Mouse (Mus musculus): ENCODE measurements around the gene Dscam. TPM values are rescaled to one million over a fixed set of nuclear protein-coding genes. Genes with fewer than 3 reads are reported as not detected.

Gene Dscam
- polyA plus RNA-seq, 1 experiment from 2014 or later, result 0.63 TPM

GRCm38 (mm10) chr16:96691576-96691975 is 479.0 kb downstream of the Dscam start:
- DNase-seq (ENCODE audit: low spot score) (no peak), ATAC-seq (ENCODE audit: low read depth) (no peak)
- Histone ChIP-seq H3K9me3 (ENCODE audit: control insufficient read depth, low read length) (no peaks in the 10 kb centered on the region), H3K36me3 (ENCODE audit: control insufficient read depth, insufficient read depth, low read length) (no peaks in the 10 kb centered on the region), H3K27me3 (replicated peaks; ENCODE audit: control insufficient read depth, insufficient read depth, low read length) (no peaks in the 10 kb centered on the region), H3K27ac (replicated peaks; ENCODE audit: low read depth, low read length) (no peak overlapping the region), H3K9ac (ENCODE audit: low read depth, low read length) (no peak overlapping the region), H3K4me1 (ENCODE audit: control insufficient read depth, insufficient read depth, low read length) (no peaks in the 10 kb centered on the region), H3K4me2 (ENCODE audit: low read depth, low read length) (no peak overlapping the region), H3K4me3 (ENCODE audit: low read depth, low read length) (no peak overlapping the region)
- 84% methylated on average over 6 of the region's 6 CpGs for WGBS

GRCm38 (mm10) chr16:96690052-96690451 is 480.5 kb downstream of the Dscam start:
- no peaks in the 10 kb centered on the region for H3K36me3 ChIP-seq (ENCODE audit: control insufficient read depth, insufficient read depth, low read length)
- H3K9me3 ChIP-seq (ENCODE audit: control insufficient read depth, low read length), result no peaks in the 10 kb centered on the region
- H3K4me3 ChIP-seq (ENCODE audit: low read depth, low read length), result no peak overlapping the region
- WGBS, result 26% methylated on average over 1 of the region's 2 CpGs
- no peaks in the 10 kb centered on the region for H3K27me3 ChIP-seq (replicated peaks; ENCODE audit: control insufficient read depth, insufficient read depth, low read length)
- H3K9ac ChIP-seq (ENCODE audit: low read depth, low read length), result no peak overlapping the region
- no peak overlapping the region for H3K4me2 ChIP-seq (ENCODE audit: low read depth, low read length)
- no peaks in the 10 kb centered on the region for H3K4me1 ChIP-seq (ENCODE audit: control insufficient read depth, insufficient read depth, low read length)
- DNase-seq (ENCODE audit: low spot score) (no peak), ATAC-seq (ENCODE audit: low read depth) (no peak)
- H3K27ac ChIP-seq (replicated peaks; ENCODE audit: low read depth, low read length), result no peak overlapping the region

DNA sequence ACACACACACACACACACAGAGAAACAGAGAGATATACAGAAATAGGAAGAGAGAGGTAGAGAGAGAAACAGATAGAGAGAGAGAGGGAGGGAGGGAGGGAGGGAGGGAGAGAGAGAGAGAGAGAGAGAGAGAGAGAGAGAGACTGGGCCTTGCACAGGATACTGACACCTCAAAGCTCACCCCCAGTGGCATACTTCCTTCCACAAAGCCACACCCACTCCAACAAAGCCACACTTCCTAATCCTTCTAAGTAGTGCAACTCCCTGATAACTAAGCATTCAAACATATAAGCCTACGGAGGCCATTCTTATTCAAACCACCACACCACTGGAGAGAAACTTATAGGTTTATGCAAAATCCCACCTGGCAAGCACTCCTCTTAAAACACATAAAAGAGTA is 481.1 kb downstream of the Dscam start:
- H3K4me2 ChIP-seq (ENCODE audit: low read depth, low read length), result no peak overlapping the region
- no peaks in the 10 kb centered on the region for H3K9me3 ChIP-seq (ENCODE audit: control insufficient read depth, low read length)
- no peak overlapping the region for H3K4me3 ChIP-seq (ENCODE audit: low read depth, low read length)
- no peaks in the 10 kb centered on the region for H3K27me3 ChIP-seq (replicated peaks; ENCODE audit: control insufficient read depth, insufficient read depth, low read length)
- ATAC-seq (ENCODE audit: low read depth), result no peak
- DNase-seq (ENCODE audit: low spot score), result peak; percentile 24
- H3K36me3 ChIP-seq (ENCODE audit: control insufficient read depth, insufficient read depth, low read length), result no peaks in the 10 kb centered on the region
- WGBS, result 27% methylated on average over 1 of the region's 1 CpGs
- H3K9ac ChIP-seq (ENCODE audit: low read depth, low read length), result no peak overlapping the region
- H3K4me1 ChIP-seq (ENCODE audit: control insufficient read depth, insufficient read depth, low read length), result no peaks in the 10 kb centered on the region
- H3K27ac ChIP-seq (replicated peaks; ENCODE audit: low read depth, low read length), result no peak overlapping the region

GRCm38 (mm10) chr16:96685065-96685464 is 485.5 kb downstream of the Dscam start:
- DNase-seq (ENCODE audit: low spot score) (no peak), ATAC-seq (ENCODE audit: low read depth) (no peak)
- H3K4me3 ChIP-seq (ENCODE audit: low read depth, low read length), result no peak overlapping the region
- no peak overlapping the region for H3K4me2 ChIP-seq (ENCODE audit: low read depth, low read length)
- no peak overlapping the region for H3K9ac ChIP-seq (ENCODE audit: low read depth, low read length)
- no peaks in the 10 kb centered on the region for H3K27me3 ChIP-seq (replicated peaks; ENCODE audit: control insufficient read depth, insufficient read depth, low read length)
- 87% methylated on average over 14 of the region's 14 CpGs for WGBS
- H3K36me3 ChIP-seq (ENCODE audit: control insufficient read depth, insufficient read depth, low read length), result no peaks in the 10 kb centered on the region
- no peak overlapping the region for H3K27ac ChIP-seq (replicated peaks; ENCODE audit: low read depth, low read length)
- H3K9me3 ChIP-seq (ENCODE audit: control insufficient read depth, low read length), result no peaks in the 10 kb centered on the region
- no peaks in the 10 kb centered on the region for H3K4me1 ChIP-seq (ENCODE audit: control insufficient read depth, insufficient read depth, low read length)

GRCm38 (mm10) chr16:96684581-96684980 is 486.0 kb downstream of the Dscam start:
- no peaks in the 10 kb centered on the region for H3K9me3 ChIP-seq (ENCODE audit: control insufficient read depth, low read length)
- ATAC-seq (ENCODE audit: low read depth), result no peak
- no peak overlapping the region for H3K9ac ChIP-seq (ENCODE audit: low read depth, low read length)
- H3K27me3 ChIP-seq (replicated peaks; ENCODE audit: control insufficient read depth, insufficient read depth, low read length), result no peaks in the 10 kb centered on the region
- H3K4me3 ChIP-seq (ENCODE audit: low read depth, low read length), result no peak overlapping the region
- DNase-seq (ENCODE audit: low spot score), result peak; percentile 73
- no peak overlapping the region for H3K27ac ChIP-seq (replicated peaks; ENCODE audit: low read depth, low read length)
- H3K4me1 ChIP-seq (ENCODE audit: control insufficient read depth, insufficient read depth, low read length), result no peaks in the 10 kb centered on the region
- H3K4me2 ChIP-seq (ENCODE audit: low read depth, low read length), result no peak overlapping the region
- 17% methylated on average over 4 of the region's 4 CpGs for WGBS
- no peaks in the 10 kb centered on the region for H3K36me3 ChIP-seq (ENCODE audit: control insufficient read depth, insufficient read depth, low read length)

DNA sequence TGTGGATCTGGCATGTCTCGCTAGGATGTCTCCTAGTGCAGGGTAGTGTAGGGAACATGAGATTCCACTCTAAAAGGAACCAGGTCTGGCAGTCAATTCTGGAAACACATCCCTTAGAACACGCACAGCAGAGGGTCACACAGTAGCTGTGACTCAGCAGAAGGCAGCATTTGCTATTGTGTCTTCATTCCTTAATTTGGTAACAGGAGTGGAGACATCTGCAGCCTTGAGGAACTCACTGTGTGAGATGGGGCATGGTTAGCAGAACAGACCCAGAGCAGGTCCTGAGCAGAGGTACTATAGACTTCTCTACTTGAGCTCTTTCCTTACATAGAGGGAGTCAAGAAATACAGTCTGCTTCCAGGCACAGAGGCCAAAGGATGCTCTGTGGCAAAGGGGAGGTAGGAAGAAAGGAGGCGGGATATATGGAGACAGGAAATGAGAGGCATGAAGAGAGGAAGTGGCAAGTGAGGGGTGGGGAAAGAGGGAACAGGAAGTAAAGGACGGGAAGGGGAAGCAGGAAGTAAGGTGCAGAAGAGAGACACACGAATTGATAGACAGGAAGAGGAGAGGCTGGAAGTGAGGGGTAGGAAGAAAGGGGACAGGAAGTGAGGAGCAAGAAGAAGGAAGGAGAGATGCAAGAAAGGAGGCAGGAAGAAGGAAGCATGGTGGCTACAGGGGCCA is 488.1 kb downstream of the Dscam start:
- Histone ChIP-seq H3K9me3 (ENCODE audit: control insufficient read depth, low read length) (no peaks in the 10 kb centered on the region), H3K36me3 (ENCODE audit: control insufficient read depth, insufficient read depth, low read length) (no peaks in the 10 kb centered on the region), H3K4me3 (ENCODE audit: low read depth, low read length) (no peak overlapping the region), H3K4me1 (ENCODE audit: control insufficient read depth, insufficient read depth, low read length) (no peaks in the 10 kb centered on the region), H3K27me3 (replicated peaks; ENCODE audit: control insufficient read depth, insufficient read depth, low read length) (no peaks in the 10 kb centered on the region), H3K27ac (replicated peaks; ENCODE audit: low read depth, low read length) (no peak overlapping the region), H3K9ac (ENCODE audit: low read depth, low read length) (no peak overlapping the region), H3K4me2 (ENCODE audit: low read depth, low read length) (no peak overlapping the region)
- DNase-seq (ENCODE audit: low spot score) (no peak), ATAC-seq (ENCODE audit: low read depth) (no peak)
- WGBS, result 63% methylated on average over 5 of the region's 5 CpGs

- no peak overlapping the region for H3K27ac ChIP-seq (replicated peaks; ENCODE audit: low read depth, low read length)
- no peak overlapping the region for H3K9ac ChIP-seq (ENCODE audit: low read depth, low read length)
- H3K27me3 ChIP-seq (replicated peaks; ENCODE audit: control insufficient read depth, insufficient read depth, low read length), result no peaks in the 10 kb centered on the region
- H3K4me2 ChIP-seq (ENCODE audit: low read depth, low read length), result no peak overlapping the region
- no peak overlapping the region for H3K4me3 ChIP-seq (ENCODE audit: low read depth, low read length)
- no peaks in the 10 kb centered on the region for H3K9me3 ChIP-seq (ENCODE audit: control insufficient read depth, low read length)
- no peaks in the 10 kb centered on the region for H3K36me3 ChIP-seq (ENCODE audit: control insufficient read depth, insufficient read depth, low read length)
- no peaks in the 10 kb centered on the region for H3K4me1 ChIP-seq (ENCODE audit: control insufficient read depth, insufficient read depth, low read length)
- ATAC-seq (ENCODE audit: low read depth) (no peak), DNase-seq (ENCODE audit: low spot score) (no peak)
- WGBS, result 83% methylated on average over 8 of the region's 8 CpGs
These were observed 490.6 kb downstream of the Dscam start for GRCm38 (mm10) chr16:96679981-96680380.

- no peaks in the 10 kb centered on the region for H3K36me3 ChIP-seq (ENCODE audit: control insufficient read depth, insufficient read depth, low read length)
- no peak overlapping the region for H3K4me3 ChIP-seq (ENCODE audit: low read depth, low read length)
- no peaks in the 10 kb centered on the region for H3K4me1 ChIP-seq (ENCODE audit: control insufficient read depth, insufficient read depth, low read length)
- 51% methylated on average over 2 of the region's 2 CpGs for WGBS
- no peak overlapping the region for H3K27ac ChIP-seq (replicated peaks; ENCODE audit: low read depth, low read length)
- DNase-seq (ENCODE audit: low spot score) (peak; percentile 2), ATAC-seq (ENCODE audit: low read depth) (no peak)
- no peak overlapping the region for H3K9ac ChIP-seq (ENCODE audit: low read depth, low read length)
- H3K9me3 ChIP-seq (ENCODE audit: control insufficient read depth, low read length), result no peaks in the 10 kb centered on the region
- no peak overlapping the region for H3K4me2 ChIP-seq (ENCODE audit: low read depth, low read length)
- H3K27me3 ChIP-seq (replicated peaks; ENCODE audit: control insufficient read depth, insufficient read depth, low read length), result no peaks in the 10 kb centered on the region
These were observed 493.1 kb downstream of the Dscam start for GRCm38 (mm10) chr16:96677471-96677870.

GRCm38 (mm10) chr16:96676663-96677062 is 493.9 kb downstream of the Dscam start:
- no peak overlapping the region for H3K4me2 ChIP-seq (ENCODE audit: low read depth, low read length)
- H3K27ac ChIP-seq (replicated peaks; ENCODE audit: low read depth, low read length), result no peak overlapping the region
- no peaks in the 10 kb centered on the region for H3K4me1 ChIP-seq (ENCODE audit: control insufficient read depth, insufficient read depth, low read length)
- WGBS, result 73% methylated on average over 1 of the region's 1 CpGs
- H3K9me3 ChIP-seq (ENCODE audit: control insufficient read depth, low read length), result no peaks in the 10 kb centered on the region
- ATAC-seq (ENCODE audit: low read depth) (no peak), DNase-seq (ENCODE audit: low spot score) (no peak)
- no peak overlapping the region for H3K4me3 ChIP-seq (ENCODE audit: low read depth, low read length)
- H3K27me3 ChIP-seq (replicated peaks; ENCODE audit: control insufficient read depth, insufficient read depth, low read length), result no peaks in the 10 kb centered on the region
- no peak overlapping the region for H3K9ac ChIP-seq (ENCODE audit: low read depth, low read length)
- H3K36me3 ChIP-seq (ENCODE audit: control insufficient read depth, insufficient read depth, low read length), result no peaks in the 10 kb centered on the region

All from embryonic facial prominence, embryonic 14.5 days (tissue).